Mouse (Mus musculus): Measurements from ENCODE around the gene S1pr2.

GRCm38 (mm10) chr9:20983169-20983568, 6.6 kb upstream of the S1pr2 start:
- TF ChIP-seq POLR2A (IDR thresholded peaks at IDR 0.05; ENCODE audit: borderline replicate concordance, low read depth, low read length) (no peak), CTCF (IDR thresholded peaks at IDR 0.05; ENCODE audit: low read depth, low read length) (no peak)
